Mouse (Mus musculus) ES-E14 (cell line): ENCODE results near the gene Mrpl44. TPM values are rescaled to one million over a fixed set of nuclear protein-coding genes. Genes with fewer than 3 reads are reported as not detected.

Source experiments
- DNase-seq: peaks from one replicate; pipeline ENCODE4 v3.0.0-alpha.2; 2013; ENCODE audit warnings: low read depth, low spot score
- H3K27ac ChIP-seq: 2 replicates; pipeline ENCODE4 v1.5.1; 2012; ENCODE audit warnings: low read depth, mild to moderate bottlenecking, low read length, moderate library complexity, mixed read lengths; ENCODE audit not compliant: poor library complexity, insufficient read depth, severe bottlenecking
- H3K36me3 ChIP-seq: 2 replicates; pipeline ENCODE4 v1.6.1; 2012; ENCODE audit warnings: mild to moderate bottlenecking, low read length, moderate library complexity, mixed read lengths; ENCODE audit not compliant: control insufficient read depth, poor library complexity, insufficient read depth, severe bottlenecking
- H3K4me1 ChIP-seq, 2 experiments: fragments of 150-350 bp in 1 of 2; sonication (generic) in 1 of 2; 2 replicates each; pipeline ENCODE4 v1.6.1; 2012; ENCODE audit warnings: low read length in 2 of 2, mild to moderate bottlenecking in 1 of 2, mixed read lengths in 1 of 2; ENCODE audit not compliant: control insufficient read depth in 2 of 2, insufficient read depth in 2 of 2, poor library complexity in 1 of 2
- H3K4me3 ChIP-seq, 2 experiments: fragments of 150-350 bp in 1 of 2; sonication (generic) in 1 of 2; 2 replicates each; pipeline ENCODE4 v1.5.1; 2012; ENCODE audit warnings: low read length in 2 of 2, low read depth in 1 of 2, mild to moderate bottlenecking in 1 of 2, mixed read lengths in 1 of 2; ENCODE audit not compliant: insufficient read depth in 1 of 2, poor library complexity in 1 of 2, severe bottlenecking in 1 of 2
- H3K9ac ChIP-seq: 2 replicates; pipeline ENCODE4 v1.6.1; 2012; ENCODE audit warnings: low read depth, mild to moderate bottlenecking, low read length, mixed read lengths; ENCODE audit not compliant: poor library complexity, insufficient read depth, severe bottlenecking
- H3K9me3 ChIP-seq: fragments of 150-350 bp; sonication (generic); 2 replicates; pipeline ENCODE4 v1.6.1; 2012; ENCODE audit warnings: low read depth, mild to moderate bottlenecking, low read length; ENCODE audit not compliant: control insufficient read depth, insufficient read depth
- CHD2 ChIP-seq: IDR thresholded peaks from 2 replicates; pipeline ENCODE4 v1.6.1; 2014; ENCODE audit warnings: mild to moderate bottlenecking, low read depth, low read length, inconsistent platforms
- HCFC1 ChIP-seq: IDR thresholded peaks from 2 replicates; pipeline ENCODE4 v1.6.1; 2012; ENCODE audit warnings: low read length, inconsistent platforms, borderline replicate concordance; ENCODE audit not compliant: insufficient read depth
- MAFK ChIP-seq: IDR thresholded peaks from 2 replicates; pipeline ENCODE4 v1.6.1; 2014; ENCODE audit warnings: mild to moderate bottlenecking, low read depth, low read length, inconsistent platforms; ENCODE audit not compliant: insufficient read depth
- ZC3H11A ChIP-seq: IDR thresholded peaks from 2 replicates; pipeline ENCODE4 v1.6.1; 2012; ENCODE audit warnings: low read depth, mild to moderate bottlenecking, inconsistent platforms, low read length, borderline replicate concordance
- ZNF384 ChIP-seq: IDR thresholded peaks from 2 replicates; pipeline ENCODE4 v1.6.1; 2012; ENCODE audit warnings: low read depth, low read length, inconsistent platforms
- in situ Hi-C, 2 experiments: fragments of 600-800 bp; cut with MboI; formaldehyde crosslinking; loops; one replicate each; pipeline ENCODE4 v1.15.1; 2025; ENCODE audit warnings: low sequenced_read_pairs in 2 of 2, inconsistent platforms in 1 of 2; ENCODE audit not compliant: unreplicated experiment in 2 of 2
- total RNA-seq: library from RNA; depleted of rRNA; stranded (reverse); fragments of 300-350 nt; gene quantifications from 2 replicates; pipeline ENCODE4 v1.2.3, GENCODE M21; 2012

Gene Mrpl44
- total RNA-seq, 1 experiment: 43.1 TPM

DNA sequence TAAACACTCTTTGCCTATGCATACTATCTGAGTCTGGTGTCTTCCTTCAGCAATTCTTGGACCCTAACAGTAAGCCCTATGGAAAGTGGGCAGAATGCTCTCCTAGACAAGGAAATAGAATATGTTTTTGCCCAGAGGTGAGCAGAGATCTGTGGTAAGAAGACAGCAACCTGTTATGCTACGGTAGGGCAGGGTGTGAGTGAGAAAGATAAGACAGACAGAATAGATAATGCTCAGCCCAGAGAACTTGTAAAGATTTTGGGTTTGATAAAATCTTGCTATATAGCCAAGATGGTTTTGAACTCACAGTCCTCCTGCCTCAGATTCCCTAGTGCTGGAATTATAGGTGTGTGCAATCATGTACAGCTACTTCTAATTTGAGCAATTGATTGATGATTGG is 11.3 kb upstream of the Mrpl44 start:
- Histone ChIP-seq H3K9ac (no peak overlapping the region), H3K4me3 (no peak overlapping the region), H3K4me1 (peaks cover 0 to 3% of the 10 kb centered on the region in 2 experiments; a peak in 1 of 4 replicates), H3K36me3 (no peaks in the 10 kb centered on the region), H3K27ac (no peak overlapping the region), H3K9me3 (no peaks in the 10 kb centered on the region)
- in situ Hi-C loops: no loop called here
- TF ChIP-seq CHD2 (no peak), HCFC1 (no peak), ZNF384 (no peak), MAFK (no peak), ZC3H11A (no peak)
- no peak for DNase-seq

DNA sequence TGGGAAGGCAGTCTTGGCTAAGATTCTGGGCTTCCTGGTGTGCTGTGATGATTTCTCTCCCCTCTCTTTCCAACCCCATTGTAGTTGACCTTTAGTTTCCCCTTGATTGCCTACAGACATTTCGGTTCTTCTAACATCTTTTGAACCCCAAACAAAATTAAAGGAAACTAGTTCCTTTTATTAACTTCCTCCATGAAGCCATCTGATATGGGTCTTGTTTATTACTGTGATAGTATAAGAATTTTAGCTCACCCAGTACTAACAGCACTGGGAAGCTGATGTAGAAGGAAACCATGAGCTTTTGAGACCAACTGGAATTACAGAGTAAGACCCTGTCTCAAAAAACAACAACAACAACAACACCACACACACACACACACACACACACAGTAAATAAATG is 7.6 kb upstream of the Mrpl44 start:
- DNase-seq: no peak
- in situ Hi-C loops: no loop called here
- no peak overlapping the region for H3K9ac ChIP-seq
- no peaks in the 10 kb centered on the region for H3K9me3 ChIP-seq
- H3K4me1 ChIP-seq: no peaks in the 10 kb centered on the region
- TF ChIP-seq CHD2: no peak
- no peak for TF ChIP-seq HCFC1
- H3K36me3 ChIP-seq: no peaks in the 10 kb centered on the region
- H3K27ac ChIP-seq: no peak overlapping the region
- H3K4me3 ChIP-seq: no peak overlapping the region

DNA sequence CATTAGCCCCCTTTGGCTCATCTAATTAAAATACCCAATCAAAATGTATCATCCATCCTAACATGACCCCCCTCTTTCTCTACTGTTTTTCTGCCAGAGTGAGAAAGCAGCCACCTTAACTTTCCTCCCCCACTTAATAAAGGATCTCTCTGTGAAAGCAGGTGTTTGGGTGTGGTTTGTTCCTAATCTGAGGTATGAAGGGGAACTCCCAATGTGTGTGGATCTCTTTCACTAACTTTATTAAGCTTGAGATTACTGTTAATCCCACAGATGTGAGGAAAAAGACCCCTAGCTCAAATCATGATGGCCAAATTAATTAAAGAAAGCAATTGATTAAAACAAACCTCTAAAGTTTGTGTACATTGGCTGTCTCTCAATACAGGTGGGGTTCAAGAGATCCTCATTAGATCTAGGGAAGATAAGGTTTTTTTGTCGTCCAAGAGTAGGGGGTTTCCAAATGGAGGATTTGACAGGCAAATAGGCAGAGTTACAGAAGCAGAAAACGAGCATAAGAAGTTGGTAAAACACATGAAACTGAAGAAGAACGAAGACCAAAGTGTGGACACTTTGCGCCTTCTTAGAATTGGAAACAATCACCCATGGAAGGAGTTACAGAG is 1.5 kb upstream of the Mrpl44 start:
- no peak for DNase-seq
- Histone ChIP-seq H3K4me3 (no peak overlapping the region), H3K36me3 (peaks cover 7% of the 10 kb centered on the region), H3K9me3 (no peaks in the 10 kb centered on the region), H3K9ac (no peak overlapping the region), H3K4me1 (peaks cover 0 to 2% of the 10 kb centered on the region in 2 experiments; a peak in 1 of 4 replicates), H3K27ac (no peak overlapping the region)
- in situ Hi-C loops: no loop called here
- TF ChIP-seq ZC3H11A (no peak), MAFK (no peak), HCFC1 (no peak), ZNF384 (no peak), CHD2 (no peak)

DNA sequence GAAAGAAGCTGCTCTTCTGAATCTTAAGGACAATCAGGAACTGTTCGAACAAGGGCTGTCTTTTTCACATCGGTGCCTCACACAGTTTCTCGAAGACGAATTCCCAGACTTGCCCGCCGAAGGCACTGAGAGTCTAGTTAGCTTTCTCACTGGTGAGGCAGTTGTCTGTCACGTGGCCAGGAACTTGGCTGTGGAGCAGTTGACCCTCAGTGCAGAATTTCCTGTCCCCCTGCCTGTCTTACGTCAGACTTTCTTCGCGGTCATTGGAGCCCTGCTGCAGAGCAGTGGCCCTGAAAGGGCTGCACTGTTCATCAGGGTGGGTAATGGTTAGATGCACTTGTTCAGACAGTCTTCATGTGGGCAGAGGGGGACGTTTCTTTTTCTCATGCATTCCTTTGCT is 2.2 kb downstream of the Mrpl44 start:
- Histone ChIP-seq H3K4me3 (no peak overlapping the region), H3K9ac (no peak overlapping the region), H3K36me3 (peaks cover 21% of the 10 kb centered on the region), H3K9me3 (no peaks in the 10 kb centered on the region), H3K4me1 (peaks cover 0 to 2% of the 10 kb centered on the region in 2 experiments; a peak in 1 of 4 replicates), H3K27ac (no peak overlapping the region)
- in situ Hi-C loops: no loop called here
- TF ChIP-seq ZNF384 (no peak), HCFC1 (no peak), ZC3H11A (no peak), CHD2 (no peak), MAFK (no peak)
- DNase-seq: no peak

DNA sequence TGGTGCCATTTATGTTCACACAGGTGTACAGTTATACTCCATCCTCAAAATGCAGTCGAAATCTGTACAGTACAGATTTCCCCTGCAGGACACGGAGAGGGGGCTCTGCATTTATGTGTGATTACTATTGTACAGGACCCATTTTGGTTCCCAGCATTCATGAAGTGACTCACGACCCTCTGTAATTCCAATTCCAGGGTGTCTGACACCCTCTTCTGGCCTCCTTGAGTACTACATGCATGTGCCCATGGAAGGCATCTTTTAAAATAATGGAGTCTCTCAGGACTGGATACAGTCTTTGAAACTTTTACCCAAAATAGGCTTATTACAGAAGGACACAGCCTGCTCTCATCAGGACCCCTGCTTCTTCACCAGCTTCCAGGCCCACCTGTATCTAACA is 6.6 kb downstream of the Mrpl44 start:
- no peak overlapping the region for H3K9ac ChIP-seq
- H3K9me3 ChIP-seq: no peaks in the 10 kb centered on the region
- TF ChIP-seq ZNF384 (no peak), MAFK (no peak), ZC3H11A (no peak), CHD2 (no peak), HCFC1 (no peak)
- in situ Hi-C loops: no loop called here
- H3K4me1 ChIP-seq: no peaks in the 10 kb centered on the region
- no peak overlapping the region for H3K4me3 ChIP-seq
- H3K27ac ChIP-seq: no peak overlapping the region
- peaks cover 21% of the 10 kb centered on the region for H3K36me3 ChIP-seq
- DNase-seq: peak; percentile 31
